Mouse (Mus musculus) adrenal gland, adult 18-20 months (tissue): Measurements from ENCODE around the gene Lhfpl5. TPM values are rescaled to one million over a fixed set of nuclear protein-coding genes. Genes with fewer than 3 reads are reported as not detected.
"Not testable (repeated sequence)": the region's sequence is repeated elsewhere in the genome, so short reads cannot be mapped to it uniquely, and the experiment has no call there.

Experiments used
- DNase-seq, 2 experiments: peaks; one replicate each; pipeline ENCODE4 v3.0.0; 2021 to 2022; ENCODE audit warnings: low spot score in 2 of 2
- long read RNA-seq, 2 experiments: library from polyadenylated mRNA; stranded (forward); transcript quantifications; one replicate each; pipeline ENCODE4 v2.0.0; 2021
- total RNA-seq, 2 experiments: library from RNA; stranded (reverse); gene quantifications; 1 replicate in 1 of 2; 2 replicates in 1 of 2; pipeline ENCODE4 v1.2.3; 2021

Lhfpl5 gene
- total RNA-seq: 1 to 10 TPM; 2.0 to 2.6 TPM
- long read RNA-seq, experiment 1, transcript Lhfpl5-201 (4 exons, 1,313 nt): major isoform, 5 of 5 reads
- long read RNA-seq, experiment 1, partial matches to known transcripts: 0 of 5 reads
- long read RNA-seq, experiment 1, other reads (novel, unspliced or antisense): 0 of 5 reads
- long read RNA-seq, experiment 2, transcript Lhfpl5-201 (4 exons, 1,313 nt): major isoform, 5 of 5 reads
- long read RNA-seq, experiment 2, partial matches to known transcripts: 0 of 5 reads
- long read RNA-seq, experiment 2, other reads (novel, unspliced or antisense): 0 of 5 reads

GRCm38 (mm10) chr17:28575244-28576125 lies at the start of gene Lhfpl5:
TSS of gene Lhfpl5 (plus strand) at chr17:28575641.
- DNase-seq: peak; percentile 41 to 55

- no peak for DNase-seq
Measured at GRCm38 (mm10) chr17:28527184-28528042, 48.0 kb upstream of the Lhfpl5 start.

- peak; percentile 89 for DNase-seq
Measured at GRCm38 (mm10) chr17:28528043-28528351, 47.4 kb upstream of the Lhfpl5 start.

GRCm38 (mm10) chr17:28529116-28529515 lies 46.3 kb upstream of the Lhfpl5 start:
- DNase-seq: no peak

GRCm38 (mm10) chr17:28530506-28530905 lies 44.9 kb upstream of the Lhfpl5 start, which contains the start of gene Armc12:
TSS of gene Armc12 (plus strand) at chr17:28530806.
- no peak for DNase-seq

GRCm38 (mm10) chr17:28531946-28532345 lies 43.5 kb upstream of the Lhfpl5 start:
- no peak for DNase-seq

- no peak for DNase-seq
Measured at GRCm38 (mm10) chr17:28532557-28532956, 42.9 kb upstream of the Lhfpl5 start.

- DNase-seq: no peak
Measured at GRCm38 (mm10) chr17:28533327-28533726, 42.1 kb upstream of the Lhfpl5 start.

- DNase-seq: no peak
Measured at GRCm38 (mm10) chr17:28537881-28538280, 37.6 kb upstream of the Lhfpl5 start.

- DNase-seq: no peak
Measured at GRCm38 (mm10) chr17:28546925-28547324, 28.5 kb upstream of the Lhfpl5 start.

GRCm38 (mm10) chr17:28548550-28548949 lies 26.9 kb upstream of the Lhfpl5 start:
- DNase-seq: no peak

- DNase-seq: no peak
Measured at GRCm38 (mm10) chr17:28549111-28549510, 26.3 kb upstream of the Lhfpl5 start, which contains the start of gene Clpsl2. TSS of gene Clpsl2 (plus strand) at chr17:28549411.

GRCm38 (mm10) chr17:28553040-28553793 lies 22.2 kb upstream of the Lhfpl5 start:
- DNase-seq: peak; percentile 72 to 76

- not testable (repeated sequence) for DNase-seq
Measured at GRCm38 (mm10) chr17:28554021-28554420, 21.4 kb upstream of the Lhfpl5 start.

GRCm38 (mm10) chr17:28556635-28557396 lies 18.6 kb upstream of the Lhfpl5 start:
- DNase-seq: no peak

GRCm38 (mm10) chr17:28557772-28558171 lies 17.7 kb upstream of the Lhfpl5 start:
- no peak for DNase-seq

- no peak for DNase-seq
Measured at GRCm38 (mm10) chr17:28560598-28560997, 14.8 kb upstream of the Lhfpl5 start, which contains the start of gene Clps. TSS of gene Clps (minus strand) at chr17:28560766.

GRCm38 (mm10) chr17:28561613-28562012 lies 13.8 kb upstream of the Lhfpl5 start:
- no peak for DNase-seq

- no peak for DNase-seq
Measured at GRCm38 (mm10) chr17:28565181-28565580, 10.3 kb upstream of the Lhfpl5 start.

- no peak for DNase-seq
Measured at GRCm38 (mm10) chr17:28567541-28567940, 7.9 kb upstream of the Lhfpl5 start.
